Mouse (Mus musculus) stomach, embryonic 16.5 days (tissue): ENCODE results near the gene Tnxb. TPM values are rescaled to one million over a fixed set of nuclear protein-coding genes. Genes with fewer than 3 reads are reported as not detected.

Experiments used
- ATAC-seq: fragments of 200-750 bp; cut with Nextera tagmentation; 2 replicates; pipeline ENCODE4 v1.8.0; 2017; ENCODE audit warnings: moderate number of reproducible peaks, moderate TSS enrichment; ENCODE audit not compliant: insufficient read depth, low FRiP score
- H3K27ac ChIP-seq: fragments of 300-500 bp; sonication (generic); 2 replicates; pipeline ENCODE4 v1.5.1; 2014; ENCODE audit warnings: low read length
- H3K27me3 ChIP-seq: fragments of 300-500 bp; sonication (generic); 2 replicates; pipeline ENCODE4 v1.6.1; 2014; ENCODE audit warnings: low read length, control low read depth, mixed read lengths; ENCODE audit not compliant: control insufficient read depth, insufficient read depth
- H3K36me3 ChIP-seq: fragments of 300-500 bp; sonication (generic); 2 replicates; pipeline ENCODE4 v1.6.1; 2014; ENCODE audit warnings: low read length; ENCODE audit not compliant: control insufficient read depth, insufficient read depth
- H3K4me1 ChIP-seq: fragments of 300-500 bp; sonication (generic); 2 replicates; pipeline ENCODE4 v1.6.1; 2014; ENCODE audit warnings: low read length, control low read depth, mixed read lengths; ENCODE audit not compliant: control insufficient read depth, insufficient read depth
- H3K4me2 ChIP-seq: fragments of 300-500 bp; sonication (generic); 2 replicates; pipeline ENCODE4 v1.6.1; 2014; ENCODE audit warnings: low read depth, low read length, mixed read lengths
- H3K4me3 ChIP-seq: fragments of 300-500 bp; sonication (generic); replicated peaks from 2 replicates; pipeline ENCODE4 v1.5.1; 2014; ENCODE audit warnings: mild to moderate bottlenecking, low read length
- H3K9ac ChIP-seq: fragments of 300-500 bp; sonication (generic); 2 replicates; pipeline ENCODE4 v1.6.1; 2014; ENCODE audit warnings: low read length
- H3K9me3 ChIP-seq: fragments of 300-500 bp; sonication (generic); replicated peaks from 2 replicates; pipeline ENCODE4 v1.6.1; 2016; ENCODE audit warnings: low read length, control low read depth; ENCODE audit not compliant: control insufficient read depth
- WGBS: fragments of 180-500 bp; shearing (Covaris S2); extraction: QIAGEN DNeasy Blood & Tissue Kit; methylation state at CpG from one replicate; pipeline ENCODE4 v1.1.7; 2014; 5-methylcytosine and 5-hydroxymethylcytosine counted together
- polyA plus RNA-seq: library from polyadenylated mRNA; unstranded; fragments of >200 nt; fragmentation: Nextera tagmentation; extraction: Ambion mirVana; gene quantifications from 2 replicates; pipeline ENCODE4 v1.2.1, GENCODE M21; 2015

The Tnxb gene
- polyA plus RNA-seq, 1 experiment from 2014 or later = 1.8 TPM

DNA sequence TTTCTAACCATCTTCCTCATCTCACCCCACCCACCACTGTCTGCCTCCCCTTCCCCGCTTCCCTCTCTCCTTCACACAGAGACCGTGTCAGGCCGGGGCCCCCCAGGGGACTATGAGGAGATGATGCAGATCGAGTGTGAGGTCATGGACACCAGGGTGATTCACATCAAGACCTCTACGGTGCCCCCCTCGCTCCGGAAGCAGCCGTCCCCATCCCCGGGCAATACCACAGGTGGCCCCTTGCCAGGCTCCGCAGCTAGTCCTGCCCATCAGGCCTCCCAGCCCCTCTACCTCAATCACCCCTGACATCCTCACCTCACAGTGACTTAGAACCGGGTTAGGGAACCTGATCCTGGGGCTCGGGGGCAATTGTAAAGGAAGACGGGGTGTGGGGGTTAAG is 15.9 kb upstream of the Tnxb start:
- Histone ChIP-seq H3K4me2 (no peak overlapping the region), H3K9me3 (no peaks in the 10 kb centered on the region), H3K4me3 (no peak overlapping the region), H3K4me1 (peaks cover 28% of the 10 kb centered on the region), H3K27ac (peak overlapping the region; percentile 90; the same call in 1 of the 2 replicates), H3K9ac (no peak overlapping the region), H3K27me3 (no peaks in the 10 kb centered on the region), H3K36me3 (peaks cover 21% of the 10 kb centered on the region; the same call in 1 of the 2 replicates)
- 86% methylated on average over 13 of the region's 13 CpGs for WGBS
- ATAC-seq = no peak

DNA sequence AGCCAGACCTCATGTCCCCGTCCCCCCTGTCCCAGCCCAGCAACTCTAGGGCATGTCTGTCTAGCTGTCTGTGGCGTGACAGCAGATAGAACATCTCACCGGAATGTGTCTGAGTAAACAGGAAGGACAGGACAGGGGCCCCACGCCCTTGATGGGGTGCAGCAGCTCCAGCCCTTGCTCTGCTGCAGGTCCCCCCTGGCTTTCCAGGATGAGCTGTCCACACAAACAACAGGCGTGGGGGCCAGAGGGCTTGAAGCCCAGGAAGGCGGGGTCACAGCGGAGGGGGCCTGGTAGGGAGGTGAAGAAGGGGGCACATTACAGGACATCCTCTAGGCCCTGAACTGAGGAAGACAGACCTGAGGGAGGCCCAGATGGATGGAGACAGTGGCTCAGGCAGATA is 15.2 kb upstream of the Tnxb start:
- Histone ChIP-seq H3K27ac (peak overlapping the region; percentile 90), H3K4me1 (peaks cover 33% of the 10 kb centered on the region), H3K4me2 (0 out of 2 replicates have a peak overlapping the region, but pooled peaks have one; percentile 17), H3K9ac (peak overlapping the region; percentile 49; the same call in 1 of the 2 replicates), H3K4me3 (no peak overlapping the region), H3K36me3 (peaks cover 19% of the 10 kb centered on the region; the same call in 1 of the 2 replicates), H3K27me3 (no peaks in the 10 kb centered on the region), H3K9me3 (no peaks in the 10 kb centered on the region)
- 47% methylated on average over 7 of the region's 7 CpGs for WGBS
- ATAC-seq = 0 out of 2 replicates have a peak, but pooled peaks have one; percentile 16

DNA sequence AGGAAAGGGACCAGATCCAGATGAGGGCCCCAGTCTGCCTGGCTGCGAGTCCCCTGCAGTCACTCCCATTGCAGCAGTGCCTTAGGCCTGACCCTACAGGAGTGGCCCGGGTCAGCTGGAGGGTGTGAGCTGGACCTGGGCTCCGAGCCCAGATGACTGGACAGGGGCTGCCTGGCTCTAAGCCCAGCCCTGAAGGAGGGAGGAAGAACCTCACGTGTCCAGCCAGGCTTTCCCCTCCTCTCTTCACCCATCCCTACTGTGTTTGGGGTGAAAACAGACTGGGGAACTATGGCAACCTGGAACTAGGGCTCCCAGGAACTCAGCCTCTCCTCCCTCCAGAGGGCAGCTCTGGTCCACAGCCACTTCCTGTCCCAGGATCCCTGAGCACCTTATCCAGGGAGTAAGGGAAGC is 14.7 kb upstream of the Tnxb start:
- H3K27ac ChIP-seq = peak overlapping the region; percentile 90
- H3K9ac ChIP-seq = peak overlapping the region; percentile 49; the same call in 1 of the 2 replicates
- H3K4me3 ChIP-seq = no peak overlapping the region
- no peaks in the 10 kb centered on the region for H3K9me3 ChIP-seq
- H3K4me1 ChIP-seq = peaks cover 38% of the 10 kb centered on the region
- no peak overlapping the region for H3K4me2 ChIP-seq
- H3K36me3 ChIP-seq = peaks cover 15% of the 10 kb centered on the region; the same call in 1 of the 2 replicates
- no peaks in the 10 kb centered on the region for H3K27me3 ChIP-seq
- ATAC-seq = peak; percentile 86
- WGBS = 54% methylated on average over 4 of the region's 4 CpGs

DNA sequence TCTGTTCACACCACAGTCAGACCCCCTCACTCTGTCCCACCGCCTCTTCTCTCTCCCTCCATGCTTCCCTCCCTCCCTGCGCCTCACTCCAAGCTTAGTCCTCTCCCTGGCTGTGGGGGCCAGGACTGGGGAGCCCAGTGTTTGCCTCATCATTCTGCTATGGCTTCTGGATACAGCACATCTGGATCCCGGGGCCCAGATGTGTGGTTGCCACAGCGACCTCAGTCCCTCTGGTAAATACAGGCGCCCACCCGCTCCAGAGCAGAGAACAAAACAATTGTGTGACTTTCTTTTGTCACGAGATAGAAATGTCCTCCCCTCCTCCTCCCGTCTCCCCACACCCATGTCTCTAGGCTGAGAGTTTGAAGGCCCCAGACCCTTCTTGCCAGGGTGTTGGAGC is 13.7 kb upstream of the Tnxb start:
- H3K27ac ChIP-seq = peak overlapping the region; percentile 90
- ATAC-seq = no peak
- peaks cover 8% of the 10 kb centered on the region; the same call in 1 of the 2 replicates for H3K36me3 ChIP-seq

DNA sequence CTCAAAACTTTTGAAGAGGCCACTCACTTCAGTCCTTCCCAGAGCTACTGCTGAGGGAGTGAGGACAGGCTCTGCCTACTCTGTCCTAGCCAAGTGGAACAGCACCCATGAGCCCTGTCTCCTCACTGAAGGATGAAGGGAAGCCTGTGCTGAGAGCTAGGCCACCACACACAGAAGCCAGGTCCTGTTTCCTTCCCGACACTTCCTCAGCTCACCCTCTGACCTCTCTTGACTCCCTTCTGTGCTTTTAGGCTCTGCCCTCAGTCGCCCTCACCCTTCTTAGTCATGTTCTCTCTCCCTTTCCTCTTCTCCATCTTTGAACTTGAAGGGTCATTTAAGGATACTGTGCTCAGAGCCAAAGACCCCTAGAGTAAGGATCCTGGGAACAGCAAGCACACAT is 13.1 kb upstream of the Tnxb start:
- peaks cover 49% of the 10 kb centered on the region for H3K4me1 ChIP-seq
- WGBS = 47% methylated on average over 2 of the region's 2 CpGs
- peaks cover 5% of the 10 kb centered on the region; the same call in 1 of the 2 replicates for H3K36me3 ChIP-seq
- H3K27ac ChIP-seq = peak overlapping the region; percentile 90; the same call in 1 of the 2 replicates
- no peak overlapping the region for H3K4me3 ChIP-seq
- H3K9ac ChIP-seq = no peak overlapping the region
- H3K4me2 ChIP-seq = no peak overlapping the region
- ATAC-seq = no peak
- H3K9me3 ChIP-seq = no peaks in the 10 kb centered on the region
- H3K27me3 ChIP-seq = no peaks in the 10 kb centered on the region

More for the DNA sequence above, 13.7 kb upstream of the Tnxb start:
- peaks cover 48% of the 10 kb centered on the region for H3K4me1 ChIP-seq
- no peak overlapping the region for H3K4me2 ChIP-seq
- H3K9ac ChIP-seq = no peak overlapping the region
- H3K4me3 ChIP-seq = no peak overlapping the region
- no peaks in the 10 kb centered on the region for H3K9me3 ChIP-seq
- H3K27me3 ChIP-seq = no peaks in the 10 kb centered on the region
- 42% methylated on average over 8 of the region's 8 CpGs for WGBS

DNA sequence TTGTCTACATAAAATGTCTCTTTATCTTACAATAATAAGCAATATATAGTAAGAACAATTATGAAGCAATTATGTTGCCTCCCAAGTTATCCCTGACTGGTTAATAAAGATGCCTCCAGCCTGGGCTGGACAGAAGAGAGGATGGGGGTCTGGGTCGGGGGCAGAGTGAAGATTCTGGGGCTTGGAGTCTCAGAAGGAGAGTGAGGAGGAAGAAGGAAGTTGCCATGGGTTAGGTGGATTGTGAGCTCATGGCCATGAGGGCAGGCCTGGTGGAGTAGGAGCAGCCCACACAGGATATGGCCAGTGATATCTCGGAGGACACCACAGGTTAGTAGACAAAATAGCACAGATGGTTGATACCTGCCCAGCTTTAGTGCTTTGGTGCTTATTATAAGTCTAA is 12.2 kb upstream of the Tnxb start:
- WGBS = 71% methylated on average over 2 of the region's 2 CpGs
- no peak for ATAC-seq

DNA sequence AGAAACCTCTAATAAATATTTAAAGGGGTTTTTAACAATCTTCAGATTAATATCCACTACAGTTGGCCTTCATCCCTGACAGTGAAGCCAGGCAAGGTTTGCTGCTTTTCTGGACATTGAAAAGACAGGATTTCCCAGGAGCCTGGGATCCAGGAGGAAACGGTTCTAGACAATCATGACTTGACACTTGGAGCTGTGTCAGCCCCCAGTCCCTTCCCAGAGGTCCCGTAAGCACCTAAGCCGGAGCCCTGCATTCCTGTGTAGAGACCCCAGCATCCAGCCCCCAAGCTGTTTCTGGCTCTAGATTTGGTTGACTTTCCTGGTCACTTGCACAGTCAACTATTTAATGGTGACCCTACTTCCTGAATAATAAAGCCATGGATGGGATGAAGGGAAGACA is 11.7 kb upstream of the Tnxb start:
- H3K4me1 ChIP-seq = peaks cover 49% of the 10 kb centered on the region
- WGBS = 79% methylated on average over 3 of the region's 3 CpGs
- no peak overlapping the region for H3K9ac ChIP-seq
- H3K4me2 ChIP-seq = no peak overlapping the region
- ATAC-seq = no peak
- H3K4me3 ChIP-seq = no peak overlapping the region
- H3K9me3 ChIP-seq = no peaks in the 10 kb centered on the region
- peaks cover 3% of the 10 kb centered on the region; the same call in 1 of the 2 replicates for H3K36me3 ChIP-seq
- H3K27ac ChIP-seq = no peak overlapping the region
- H3K27me3 ChIP-seq = no peaks in the 10 kb centered on the region

More for the DNA sequence above, 12.2 kb upstream of the Tnxb start:
- no peaks in the 10 kb centered on the region for H3K9me3 ChIP-seq
- H3K4me3 ChIP-seq = no peak overlapping the region
- no peaks in the 10 kb centered on the region for H3K27me3 ChIP-seq
- peaks cover 5% of the 10 kb centered on the region; the same call in 1 of the 2 replicates for H3K36me3 ChIP-seq
- peaks cover 49% of the 10 kb centered on the region for H3K4me1 ChIP-seq
- no peak overlapping the region for H3K9ac ChIP-seq
- H3K4me2 ChIP-seq = no peak overlapping the region
- H3K27ac ChIP-seq = no peak overlapping the region

DNA sequence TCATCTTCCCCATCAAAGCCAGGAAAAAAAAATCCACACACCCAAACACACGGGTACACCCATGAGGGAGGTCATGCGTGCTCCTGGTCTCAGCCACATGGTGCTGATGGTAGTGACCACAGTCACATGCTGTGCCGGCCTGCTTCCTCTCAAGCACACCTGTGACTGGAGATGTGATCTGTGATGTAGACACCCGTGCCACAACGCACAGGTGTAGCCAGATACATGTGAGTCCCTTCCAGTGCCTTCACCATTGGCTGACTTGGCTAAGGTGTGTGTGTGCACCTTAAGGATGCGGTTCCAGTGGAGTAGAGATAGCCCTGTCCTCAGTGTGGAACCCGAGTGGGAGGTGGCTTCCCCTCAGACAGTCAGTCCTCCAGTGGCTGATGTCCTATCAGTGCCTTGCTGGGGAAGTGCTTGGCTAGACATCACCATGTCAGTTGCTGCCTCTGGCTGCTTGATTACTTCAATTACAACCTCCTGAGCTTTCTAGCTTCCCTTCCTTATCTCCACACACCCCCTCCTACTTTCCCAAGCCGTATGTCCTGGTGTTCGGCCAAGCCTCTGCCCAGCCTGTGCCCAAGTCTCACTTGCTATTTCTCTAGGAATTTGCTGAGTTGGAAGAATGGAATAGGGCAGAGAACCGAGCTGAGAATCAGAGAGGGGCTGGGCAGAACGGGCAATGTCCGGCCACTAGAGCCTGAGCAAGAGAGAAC is 11.0 kb upstream of the Tnxb start:
- Histone ChIP-seq H3K4me2 (no peak overlapping the region), H3K4me1 (peaks cover 46% of the 10 kb centered on the region), H3K9ac (no peak overlapping the region), H3K27me3 (no peaks in the 10 kb centered on the region), H3K4me3 (no peak overlapping the region), H3K27ac (no peak overlapping the region), H3K9me3 (no peaks in the 10 kb centered on the region), H3K36me3 (no peaks in the 10 kb centered on the region)
- no peak for ATAC-seq
- whole genome bisulfite sequencing = 60% methylated on average over 12 of the region's 12 CpGs

DNA sequence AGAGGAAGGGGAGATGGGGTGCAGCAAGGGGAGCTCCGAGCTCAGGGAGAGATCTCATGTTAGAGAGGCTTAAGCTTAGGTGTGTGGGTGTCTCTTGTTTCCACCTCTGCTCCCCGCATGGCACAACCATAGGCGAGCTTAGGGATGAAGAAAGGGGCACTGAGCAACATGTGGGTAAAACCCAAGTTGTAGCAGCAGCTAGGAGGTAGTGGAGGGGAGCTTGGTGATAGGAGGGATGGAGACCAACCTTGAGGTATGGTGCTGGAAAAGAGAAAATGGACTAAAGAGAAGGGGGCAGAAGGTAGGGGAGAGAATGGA is 10.5 kb upstream of the Tnxb start:
- no peaks in the 10 kb centered on the region for H3K36me3 ChIP-seq
- no peak overlapping the region for H3K9ac ChIP-seq
- no peak overlapping the region for H3K4me2 ChIP-seq
- no peaks in the 10 kb centered on the region for H3K27me3 ChIP-seq
- H3K4me1 ChIP-seq = peaks cover 42% of the 10 kb centered on the region
- H3K4me3 ChIP-seq = no peak overlapping the region
- no peak for ATAC-seq
- H3K9me3 ChIP-seq = no peaks in the 10 kb centered on the region
- 56% methylated on average over 3 of the region's 3 CpGs for WGBS
- no peak overlapping the region for H3K27ac ChIP-seq
